Mouse (Mus musculus) myocyte (in vitro differentiated cells): ENCODE measurements around the gene Os9. TPM values are rescaled to one million over a fixed set of nuclear protein-coding genes. Genes with fewer than 3 reads are reported as not detected.
A peak's percentile ranks its signal among the peaks of the same experiment; 100 is the strongest.

Experiments used
- H3K27me3 ChIP-seq: one replicate; pipeline ENCODE4 v1.6.1; 2011; ENCODE audit not compliant: control insufficient read depth, insufficient read depth, insufficient read length
- H3K36me3 ChIP-seq: one replicate; pipeline ENCODE4 v1.6.1; 2011; ENCODE audit not compliant: control insufficient read depth, insufficient read depth
- H3K4me2 ChIP-seq: one replicate; pipeline ENCODE4 v1.6.1; 2011; ENCODE audit warnings: low read depth, control low read depth
- H3K4me3 ChIP-seq: one replicate; pipeline ENCODE4 v1.5.1; 2011; ENCODE audit warnings: mild to moderate bottlenecking, control low read depth, moderate library complexity
- H3K79me2 ChIP-seq: one replicate; pipeline ENCODE4 v1.6.1; 2011; ENCODE audit not compliant: control insufficient read depth, insufficient read depth
- H3ac ChIP-seq: one replicate; pipeline ENCODE4 v1.6.1; 2011; ENCODE audit not compliant: control insufficient read depth, insufficient read length
- CEBPB ChIP-seq: IDR thresholded peaks from 2 replicates; pipeline ENCODE4 v1.6.1; 2011; ENCODE audit warnings: mild to moderate bottlenecking, moderate library complexity; ENCODE audit not compliant: poor library complexity, insufficient read depth, severe bottlenecking
- E2F4 ChIP-seq: IDR thresholded peaks from one replicate; pipeline ENCODE4 v1.6.1; 2011; ENCODE audit warnings: mild to moderate bottlenecking, control low read depth, moderate library complexity; ENCODE audit not compliant: insufficient read depth
- MAX ChIP-seq: IDR thresholded peaks from one replicate; pipeline ENCODE4 v1.6.1; 2011; ENCODE audit warnings: low read depth, mild to moderate bottlenecking, control low read depth
- MYOD1 ChIP-seq, 3 experiments: IDR thresholded peaks; one replicate each; pipeline ENCODE4 v1.6.1; 2011; ENCODE audit warnings: control low read depth in 2 of 3, low read depth in 2 of 3, mild to moderate bottlenecking in 2 of 3, moderate library complexity in 1 of 3; ENCODE audit not compliant: insufficient read length in 2 of 3, control insufficient read depth in 1 of 3
- MYOG ChIP-seq, 3 experiments: IDR thresholded peaks; one replicate each; pipeline ENCODE4 v1.6.1; 2011; ENCODE audit warnings: control low read depth in 2 of 3, low read depth in 2 of 3, mild to moderate bottlenecking in 2 of 3; ENCODE audit not compliant: insufficient read length in 2 of 3, control insufficient read depth in 1 of 3, insufficient read depth in 1 of 3
- POLR2A ChIP-seq: IDR thresholded peaks from one replicate; pipeline ENCODE4 v1.6.1; 2011; ENCODE audit warnings: low read depth, mild to moderate bottlenecking, control low read depth, moderate library complexity; ENCODE audit not compliant: insufficient read length
- POLR2AphosphoS2 ChIP-seq: IDR thresholded peaks from one replicate; pipeline ENCODE4 v1.6.1; 2011; ENCODE audit warnings: low read depth, control low read depth; ENCODE audit not compliant: insufficient read length
- REST ChIP-seq: IDR thresholded peaks from one replicate; pipeline ENCODE4 v1.6.1; 2011; ENCODE audit warnings: mild to moderate bottlenecking, control low read depth, moderate library complexity; ENCODE audit not compliant: insufficient read depth, insufficient read length
- SRF ChIP-seq: IDR thresholded peaks from one replicate; pipeline ENCODE4 v1.6.1; 2011; ENCODE audit warnings: low read depth; ENCODE audit not compliant: control insufficient read depth, insufficient read length
- TCF12 ChIP-seq: IDR thresholded peaks from one replicate; pipeline ENCODE4 v1.6.1; 2011; ENCODE audit warnings: mild to moderate bottlenecking, control low read depth; ENCODE audit not compliant: poor library complexity, insufficient read depth, severe bottlenecking
- TCF3 ChIP-seq: IDR thresholded peaks from one replicate; pipeline ENCODE4 v1.6.1; 2011; ENCODE audit warnings: low read depth, control low read depth; ENCODE audit not compliant: insufficient read length
- USF1 ChIP-seq: IDR thresholded peaks from one replicate; pipeline ENCODE4 v1.6.1; 2011; ENCODE audit warnings: low read depth, mild to moderate bottlenecking, control low read depth, moderate library complexity
- polyA plus RNA-seq: library from polyadenylated mRNA; unstranded; fragments of >200 nt; fragmentation: generic; extraction: Trizol; gene quantifications from one replicate; pipeline ENCODE4 v1.2.1, GENCODE M21; 2012; ENCODE audit warnings: missing spikeins

Os9 gene
- polyA plus RNA-seq, 1 experiment, result 67.2 TPM

DNA sequence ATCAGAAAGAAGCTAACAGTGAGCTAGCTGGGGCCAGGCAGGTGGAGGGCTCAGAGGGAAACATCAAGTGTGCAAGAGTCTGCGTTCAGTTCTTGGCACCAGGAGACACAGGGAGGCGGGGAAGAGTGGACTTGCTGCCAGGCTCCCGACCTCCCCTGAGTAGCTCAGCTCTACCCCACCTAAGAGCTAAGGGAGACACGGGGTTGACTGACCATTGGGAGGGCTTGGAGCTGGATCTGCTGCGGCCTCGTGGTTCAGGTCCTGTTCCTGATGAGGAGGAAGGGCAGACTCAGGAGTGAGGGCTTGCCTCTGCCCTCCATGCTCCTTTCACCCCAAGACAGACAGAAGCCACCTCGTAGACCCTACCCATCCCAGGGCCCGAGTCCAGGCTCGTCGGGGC, 21.7 kb downstream of the Os9 start:
- H3K36me3 ChIP-seq, result no peaks in the 10 kb centered on the region

DNA sequence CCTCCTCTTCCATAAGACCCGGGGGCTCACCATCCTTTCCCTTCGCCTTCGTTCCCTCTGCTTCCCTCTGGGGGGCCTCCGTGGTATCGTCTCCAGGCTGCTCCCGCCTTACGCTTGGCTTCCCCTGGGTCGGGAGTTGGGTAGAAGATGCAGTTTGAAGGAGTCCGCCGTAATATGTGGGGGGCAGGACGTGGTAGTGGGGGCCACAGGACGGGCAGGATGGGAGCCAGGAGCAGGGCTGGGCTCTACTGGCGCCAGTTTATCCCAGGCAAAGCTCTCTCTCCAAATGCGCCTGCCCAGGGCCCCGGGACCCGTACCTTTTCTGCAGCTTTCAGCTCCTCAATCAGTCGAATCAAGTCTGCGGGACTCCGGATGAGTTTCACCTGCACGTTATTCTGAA, 22.4 kb downstream of the Os9 start:
- TF ChIP-seq USF1 (no peak), E2F4 (no peak), TCF12 (no peak), MYOD1 (IDR thresholded peaks at IDR 0.05; ENCODE audit: control insufficient read depth in 1 of 3, insufficient read length in 2 of 3, low read depth in 2 of 3) (no peak), POLR2AphosphoS2 (no peak), SRF (no peak), MAX (no peak)
- no peak overlapping the region for H3K4me2 ChIP-seq
- H3K27me3 ChIP-seq, result no peaks in the 10 kb centered on the region
- H3ac ChIP-seq, result no peak overlapping the region
- no peaks in the 10 kb centered on the region for H3K36me3 ChIP-seq
- no peak overlapping the region for H3K4me3 ChIP-seq
- H3K79me2 ChIP-seq, result no peaks in the 10 kb centered on the region

More for the DNA sequence above, 21.7 kb downstream of the Os9 start:
- no peak overlapping the region for H3K4me3 ChIP-seq
- no peak overlapping the region for H3ac ChIP-seq
- no peak overlapping the region for H3K4me2 ChIP-seq
- H3K27me3 ChIP-seq, result no peaks in the 10 kb centered on the region
- TF ChIP-seq REST, result no peak
- H3K79me2 ChIP-seq, result no peaks in the 10 kb centered on the region

DNA sequence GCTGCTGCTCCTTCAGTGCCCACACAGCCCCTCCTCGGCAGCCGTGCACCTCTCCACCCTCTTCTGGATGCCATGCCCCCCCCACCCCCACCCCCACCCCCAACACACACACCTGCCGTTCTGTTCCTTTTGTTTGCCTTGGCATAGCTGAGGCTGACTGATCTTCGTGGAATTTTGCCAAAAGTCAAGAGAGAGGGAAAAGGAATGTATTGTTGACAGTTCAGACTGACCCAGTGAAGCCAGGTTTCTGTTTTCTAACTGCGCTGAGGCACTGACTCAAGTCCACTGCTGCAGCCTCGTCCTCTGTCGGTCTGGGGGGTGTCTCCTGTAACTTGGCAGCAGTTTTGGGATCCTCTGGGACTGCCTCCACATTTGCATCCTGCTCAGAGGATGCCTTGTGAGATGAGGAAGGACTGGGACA, 26.5 kb downstream of the Os9 start:
- no peaks in the 10 kb centered on the region for H3K79me2 ChIP-seq
- peak in 1 of 3 experiments; percentile 8 for TF ChIP-seq MYOG (IDR thresholded peaks at IDR 0.05; ENCODE audit: control insufficient read depth in 1 of 3, insufficient read depth in 1 of 3, insufficient read length in 2 of 3, low read depth in 2 of 3)
- TF ChIP-seq TCF12, result no peak
- TF ChIP-seq POLR2A, result no peak
- no peaks in the 10 kb centered on the region for H3K27me3 ChIP-seq
- no peak overlapping the region for H3K4me3 ChIP-seq
- no peaks in the 10 kb centered on the region for H3K36me3 ChIP-seq
- H3ac ChIP-seq, result no peak overlapping the region
- no peak overlapping the region for H3K4me2 ChIP-seq

DNA sequence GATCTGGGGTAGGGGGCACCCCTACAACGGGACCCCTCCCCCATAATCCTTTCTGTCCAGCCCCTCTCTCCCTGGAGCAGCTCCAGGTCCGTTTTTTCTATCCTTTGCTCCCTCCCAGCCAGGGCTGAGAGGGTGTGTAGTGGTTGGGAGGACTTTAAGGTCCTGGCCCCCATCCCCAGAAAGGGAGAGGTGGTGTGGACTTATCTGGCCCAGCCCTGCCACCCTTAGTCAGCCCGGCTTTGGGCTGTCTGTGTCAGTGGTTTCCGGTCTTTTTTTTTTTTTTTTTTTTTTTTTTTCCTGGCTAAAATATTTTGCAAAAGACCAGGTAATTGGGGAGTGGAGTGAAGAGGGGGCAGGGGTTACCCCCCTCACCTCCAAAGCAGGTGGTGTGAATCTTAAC, 28.2 kb downstream of the Os9 start:
- H3K27me3 ChIP-seq, result no peaks in the 10 kb centered on the region
- H3K36me3 ChIP-seq, result no peaks in the 10 kb centered on the region
- H3ac ChIP-seq, result no peak overlapping the region
- no peak overlapping the region for H3K4me2 ChIP-seq
- no peaks in the 10 kb centered on the region for H3K79me2 ChIP-seq
- no peak overlapping the region for H3K4me3 ChIP-seq
- TF ChIP-seq TCF12, result no peak
- TF ChIP-seq TCF3, result no peak
- TF ChIP-seq MAX, result no peak
- no peak for TF ChIP-seq SRF
- TF ChIP-seq POLR2A, result no peak
- TF ChIP-seq POLR2AphosphoS2, result no peak
- TF ChIP-seq CEBPB, result no peak
- no peak for TF ChIP-seq MYOD1 (IDR thresholded peaks at IDR 0.05; ENCODE audit: control insufficient read depth in 1 of 3, insufficient read length in 2 of 3, low read depth in 2 of 3)
- no peak for TF ChIP-seq REST
- TF ChIP-seq MYOG (IDR thresholded peaks at IDR 0.05; ENCODE audit: control insufficient read depth in 1 of 3, insufficient read depth in 1 of 3, insufficient read length in 2 of 3, low read depth in 2 of 3), result no peak
- no peak for TF ChIP-seq E2F4
- TF ChIP-seq USF1, result no peak

DNA sequence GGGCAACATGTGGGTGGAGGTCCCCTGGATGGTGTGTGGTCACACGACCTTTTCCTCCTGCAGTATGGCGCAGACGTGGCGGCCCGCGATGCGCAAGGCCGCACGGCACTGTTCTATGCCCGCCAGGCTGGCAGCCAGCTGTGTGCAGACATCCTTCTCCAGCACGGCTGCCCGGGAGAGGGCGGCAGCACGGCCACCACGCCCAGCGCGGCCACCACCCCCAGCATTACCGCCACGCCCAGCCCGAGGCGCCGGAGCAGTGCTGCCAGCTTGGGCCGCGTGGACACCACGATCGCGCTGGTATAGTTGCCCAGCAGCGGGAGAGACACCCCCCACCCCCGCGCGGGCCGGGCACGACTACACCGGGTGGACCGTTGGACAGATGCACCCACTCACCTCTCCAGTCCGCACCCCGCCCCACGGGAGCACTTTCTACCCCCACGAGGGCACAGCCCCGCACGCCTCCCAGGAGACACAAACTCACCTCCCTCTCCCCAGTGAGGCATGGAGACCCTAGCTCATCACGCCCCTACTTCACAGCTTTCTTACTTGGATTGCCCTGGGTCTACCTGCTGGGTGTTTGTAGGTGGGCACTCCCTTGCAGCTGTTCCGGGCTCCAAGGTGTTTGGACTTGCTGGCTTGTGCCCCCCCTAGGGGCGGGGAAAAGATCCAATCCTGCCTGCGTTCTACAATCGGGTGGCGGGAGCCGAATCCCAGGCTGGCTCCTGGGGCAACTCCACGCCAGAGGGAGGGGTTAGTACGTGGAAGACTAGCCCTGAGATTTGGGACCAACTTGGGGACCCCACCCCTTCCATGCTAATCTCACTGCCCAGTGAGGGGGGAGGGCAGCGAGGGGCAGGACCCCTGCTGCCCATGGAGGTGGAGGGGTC, 29.2 kb downstream of the Os9 start:
- Histone ChIP-seq H3K4me2 (peak overlapping the region; percentile 98), H3K79me2 (no peaks in the 10 kb centered on the region), H3K27me3 (no peaks in the 10 kb centered on the region), H3K4me3 (no peak overlapping the region), H3ac (no peak overlapping the region), H3K36me3 (no peaks in the 10 kb centered on the region)
- TF ChIP-seq MYOG (IDR thresholded peaks at IDR 0.05; ENCODE audit: control insufficient read depth in 1 of 3, insufficient read depth in 1 of 3, insufficient read length in 2 of 3, low read depth in 2 of 3) (peak in 2 of 3 experiments; percentile 54 to 66), CEBPB (no peak), MYOD1 (IDR thresholded peaks at IDR 0.05; ENCODE audit: control insufficient read depth in 1 of 3, insufficient read length in 2 of 3, low read depth in 2 of 3) (peak in 2 of 3 experiments; percentile 57 to 72), POLR2A (peak; percentile 54), REST (no peak), SRF (peak; percentile 43)
